Mouse (Mus musculus) heart, embryonic 13.5 days (tissue): ENCODE results near the gene Cd53. TPM values are rescaled to one million over a fixed set of nuclear protein-coding genes. Genes with fewer than 3 reads are reported as not detected.

Experiments
- ATAC-seq: fragments of 200-750 bp; cut with Nextera tagmentation; 2 replicates; pipeline ENCODE4 v1.8.0; 2017; ENCODE audit warnings: moderate TSS enrichment; ENCODE audit not compliant: insufficient number of reproducible peaks, low FRiP score, low TSS enrichment; ENCODE audit errors: extremely low read depth
- H3K27ac ChIP-seq: fragments of 300-500 bp; sonication (generic); replicated peaks from 2 replicates; pipeline ENCODE4 v1.5.1; 2015; ENCODE audit warnings: moderate library complexity, mild to moderate bottlenecking, inconsistent platforms
- H3K27me3 ChIP-seq: fragments of 300-500 bp; sonication (generic); replicated peaks from 2 replicates; pipeline ENCODE4 v1.6.1; 2015; ENCODE audit warnings: mild to moderate bottlenecking, inconsistent platforms
- H3K36me3 ChIP-seq: fragments of 300-500 bp; sonication (generic); 2 replicates; pipeline ENCODE4 v1.6.1; 2015; ENCODE audit warnings: mild to moderate bottlenecking, inconsistent platforms
- H3K4me1 ChIP-seq: fragments of 300-500 bp; sonication (generic); 2 replicates; pipeline ENCODE4 v1.6.1; 2015; ENCODE audit warnings: inconsistent platforms
- H3K4me2 ChIP-seq: fragments of 300-500 bp; sonication (generic); 2 replicates; pipeline ENCODE4 v1.6.1; 2015; ENCODE audit warnings: inconsistent platforms, mild to moderate bottlenecking, moderate library complexity
- H3K4me3 ChIP-seq: fragments of 300-500 bp; sonication (generic); 2 replicates; pipeline ENCODE4 v1.5.1; 2015; ENCODE audit warnings: moderate library complexity, mild to moderate bottlenecking, inconsistent platforms
- H3K9ac ChIP-seq: fragments of 300-500 bp; sonication (generic); 2 replicates; pipeline ENCODE4 v1.6.1; 2015; ENCODE audit warnings: inconsistent platforms, mild to moderate bottlenecking, moderate library complexity
- H3K9me3 ChIP-seq: fragments of 300-500 bp; sonication (generic); 2 replicates; pipeline ENCODE4 v1.6.1; 2016; ENCODE audit warnings: inconsistent platforms
- WGBS: fragments of 180-500 bp; shearing (Covaris S2); methylation state at CpG from one replicate; pipeline ENCODE4 v1.1.7; 2015; ENCODE audit warnings: mixed read lengths; 5-methylcytosine and 5-hydroxymethylcytosine counted together
- polyA plus RNA-seq: library from polyadenylated mRNA; unstranded; fragments of >200 nt; fragmentation: Nextera tagmentation; extraction: Ambion mirVana; gene quantifications from 2 replicates; pipeline ENCODE4 v1.2.1, GENCODE M21; 2015

The Cd53 gene
- polyA plus RNA-seq = 5.2 and 5.3 TPM in 2 replicates

DNA sequence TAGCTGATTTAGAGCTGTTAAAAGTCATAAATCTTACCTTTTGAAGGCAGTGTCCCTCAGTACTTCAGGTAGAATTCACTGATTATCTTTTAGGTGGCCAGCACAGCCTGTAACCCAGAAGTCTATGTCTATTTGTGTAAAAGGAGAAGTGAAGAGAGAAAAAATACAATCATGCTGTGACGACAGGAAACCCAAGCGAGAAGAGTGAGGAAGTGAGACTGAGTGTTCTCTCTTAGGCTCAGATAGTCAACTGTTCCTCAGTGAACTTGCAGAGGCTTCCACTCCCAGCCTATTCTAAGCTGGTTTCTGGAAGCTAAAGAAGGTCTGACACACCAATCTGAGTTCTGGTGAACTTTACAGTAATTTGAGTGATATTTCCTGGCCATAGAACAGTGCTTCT lies at the start of gene Cd53:
Cd53 (minus strand) TSS at position 220 of the 400 bp plus-strand sequence.
- no peaks in the 10 kb centered on the region for H3K36me3 ChIP-seq
- H3K9me3 ChIP-seq = peaks cover 4% of the 10 kb centered on the region
- no peak within 1 kb of the TSS for H3K4me3 ChIP-seq
- 0 out of 2 replicates have a peak within 1 kb of the TSS, but pooled peaks have one; percentile 15 for H3K27ac ChIP-seq
- H3K9ac ChIP-seq = no peak within 1 kb of the TSS
- no peak for ATAC-seq
- H3K4me1 ChIP-seq = peaks cover 5% of the 10 kb centered on the region; the same call in 1 of the 2 replicates
- no peak within 1 kb of the TSS for H3K4me2 ChIP-seq
- H3K27me3 ChIP-seq = no peaks in the 10 kb centered on the region
- WGBS = 49% methylated on average over 2 of the region's 2 CpGs

- H3K27me3 ChIP-seq = no peaks in the 10 kb centered on the region
- ATAC-seq = no peak
- H3K9me3 ChIP-seq = peaks cover 24% of the 10 kb centered on the region
- no peak overlapping the region for H3K9ac ChIP-seq
- no peak overlapping the region for H3K4me2 ChIP-seq
- H3K4me1 ChIP-seq = no peaks in the 10 kb centered on the region
- H3K4me3 ChIP-seq = no peak overlapping the region
- no peaks in the 10 kb centered on the region for H3K36me3 ChIP-seq
- H3K27ac ChIP-seq = no peak overlapping the region
- WGBS = 68% methylated on average over 1 of the region's 1 CpGs
These were observed 42.2 kb upstream of the Cd53 start for GRCm38 (mm10) chr3:106832107-106832506.

DNA sequence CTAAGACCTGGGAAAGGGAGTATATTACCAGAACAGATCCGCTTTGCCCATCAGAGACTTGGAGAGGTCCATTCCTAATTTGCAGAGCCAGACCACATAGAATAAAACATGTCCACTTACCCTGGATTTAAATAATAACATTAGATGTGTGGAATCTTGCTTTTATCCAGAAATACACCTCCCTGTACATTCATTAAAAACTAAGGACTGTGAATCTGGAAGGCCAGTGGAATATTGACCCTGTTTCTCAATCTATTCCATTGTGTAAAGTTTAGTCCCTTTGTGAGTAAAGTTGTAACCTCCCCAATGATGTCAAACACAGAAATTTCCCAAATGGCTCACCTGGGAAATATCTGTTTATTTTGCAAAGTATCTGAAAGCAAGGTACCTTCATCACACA lies 36.2 kb upstream of the Cd53 start, which contains the start of gene Olfr266:
Olfr266 (minus strand) TSS at position 101 of the 400 bp plus-strand sequence.
- no peaks in the 10 kb centered on the region for H3K27me3 ChIP-seq
- H3K36me3 ChIP-seq = no peaks in the 10 kb centered on the region
- no peak within 1 kb of the TSS for H3K4me2 ChIP-seq
- ATAC-seq = no peak
- H3K4me1 ChIP-seq = no peaks in the 10 kb centered on the region
- no peak within 1 kb of the TSS for H3K27ac ChIP-seq
- no peak within 1 kb of the TSS for H3K4me3 ChIP-seq
- H3K9me3 ChIP-seq = 0 out of 2 replicates have a peak, but pooled peaks cover 2% of the 10 kb centered on the region
- 66% methylated on average over 1 of the region's 1 CpGs for WGBS
- no peak within 1 kb of the TSS for H3K9ac ChIP-seq

- Histone ChIP-seq H3K9ac (no peak overlapping the region), H3K4me1 (no peaks in the 10 kb centered on the region), H3K4me3 (no peak overlapping the region), H3K4me2 (no peak overlapping the region), H3K36me3 (no peaks in the 10 kb centered on the region), H3K27me3 (no peaks in the 10 kb centered on the region), H3K9me3 (no peaks in the 10 kb centered on the region), H3K27ac (no peak overlapping the region)
- ATAC-seq = no peak
- WGBS = 63% methylated on average over 2 of the region's 2 CpGs
These were observed 27.7 kb upstream of the Cd53 start for GRCm38 (mm10) chr3:106817676-106818075.

DNA sequence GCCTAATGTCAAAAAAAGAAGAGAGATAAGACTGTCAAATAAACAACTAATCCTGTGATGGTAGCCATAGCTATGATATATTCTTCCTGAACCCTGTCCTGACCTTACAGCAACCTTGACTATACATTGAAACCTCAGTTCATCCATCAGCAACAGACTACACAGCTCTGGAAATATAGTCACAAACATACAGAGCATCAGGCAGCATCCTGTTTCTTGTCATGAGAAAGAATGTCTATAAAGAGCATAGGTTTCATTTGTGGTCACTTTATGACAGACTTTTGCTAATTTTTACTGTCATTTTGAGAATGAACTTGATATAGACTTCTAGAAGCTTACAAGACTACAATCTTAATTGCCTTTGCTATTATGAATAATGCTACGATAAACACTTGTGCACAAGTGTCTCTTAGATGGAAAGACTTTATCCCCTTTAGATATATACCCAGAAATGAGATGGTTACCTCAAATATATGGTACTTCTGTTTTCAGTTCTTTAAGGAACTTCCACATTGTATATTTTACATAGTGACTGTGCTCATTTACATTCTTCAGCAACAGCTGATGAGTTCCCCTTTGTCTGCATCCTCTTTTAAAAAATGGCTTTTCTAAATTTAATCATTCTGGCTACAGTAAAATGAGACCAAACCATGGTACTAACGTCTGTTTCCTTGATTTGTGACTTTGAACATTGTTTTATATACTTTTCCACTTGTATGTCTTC lies 19.2 kb upstream of the Cd53 start:
- peaks cover 3% of the 10 kb centered on the region; the same call in 1 of the 2 replicates for H3K9me3 ChIP-seq
- whole genome bisulfite sequencing = 59% methylated on average over 2 of the region's 2 CpGs
- H3K9ac ChIP-seq = no peak overlapping the region
- no peaks in the 10 kb centered on the region for H3K4me1 ChIP-seq
- H3K27ac ChIP-seq = no peak overlapping the region
- H3K4me2 ChIP-seq = no peak overlapping the region
- ATAC-seq = no peak
- H3K4me3 ChIP-seq = no peak overlapping the region
- no peaks in the 10 kb centered on the region for H3K27me3 ChIP-seq
- H3K36me3 ChIP-seq = no peaks in the 10 kb centered on the region

GRCm38 (mm10) chr3:106798079-106798478 lies 8.1 kb upstream of the Cd53 start:
- Histone ChIP-seq H3K9ac (no peak overlapping the region), H3K27me3 (no peaks in the 10 kb centered on the region), H3K4me2 (no peak overlapping the region), H3K36me3 (no peaks in the 10 kb centered on the region), H3K9me3 (0 out of 2 replicates have a peak, but pooled peaks cover 5% of the 10 kb centered on the region), H3K4me1 (no peaks in the 10 kb centered on the region), H3K4me3 (no peak overlapping the region), H3K27ac (no peak overlapping the region)
- no peak for ATAC-seq

DNA sequence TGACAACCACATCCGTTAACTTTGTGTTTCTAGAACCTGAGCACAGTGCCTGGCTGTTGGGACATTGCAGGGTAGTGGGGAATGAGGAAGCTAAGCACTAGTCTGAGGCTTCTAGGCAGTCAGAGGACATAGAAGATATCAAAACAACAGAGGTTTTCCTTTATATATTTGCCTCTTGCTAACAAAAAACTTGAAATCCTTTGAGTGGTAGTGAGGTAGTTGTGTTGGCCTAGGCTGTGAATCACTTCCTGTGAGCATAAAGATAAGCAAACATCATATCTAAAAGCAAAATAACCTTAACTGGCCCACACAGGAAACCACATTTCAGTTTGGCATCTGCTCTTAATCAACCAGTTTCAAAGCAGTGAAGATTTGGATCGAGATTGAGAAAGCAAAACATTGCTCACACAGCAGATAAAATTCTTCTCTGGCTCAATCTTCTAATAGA lies 1.5 kb downstream of the Cd53 start:
- ATAC-seq = no peak
- peak overlapping the region; percentile 70 for H3K27ac ChIP-seq
- 31% methylated on average over 2 of the region's 2 CpGs for WGBS

DNA sequence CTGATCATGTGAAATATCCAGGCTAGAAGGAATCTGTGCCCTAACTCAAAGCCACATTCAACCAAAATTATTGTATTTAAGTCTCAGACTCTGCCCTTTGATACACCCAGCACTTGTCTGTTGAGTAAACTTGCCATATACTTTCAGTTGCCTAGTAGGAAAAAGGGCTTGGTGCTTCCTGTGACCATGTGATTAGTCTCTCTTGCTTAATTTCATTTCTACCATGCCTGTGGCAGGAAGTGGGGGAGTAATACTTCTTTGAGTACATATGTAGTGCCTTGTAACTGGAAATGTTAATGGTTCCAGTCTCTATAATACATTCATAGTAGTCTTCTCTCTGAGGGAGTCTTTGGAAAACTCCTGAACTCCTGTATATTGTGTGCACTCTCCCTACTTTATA lies 2.0 kb downstream of the Cd53 start:
- H3K4me1 ChIP-seq = peaks cover 5% of the 10 kb centered on the region; the same call in 1 of the 2 replicates
- no peaks in the 10 kb centered on the region for H3K27me3 ChIP-seq
- H3K27ac ChIP-seq = peak overlapping the region; percentile 70
- H3K4me2 ChIP-seq = no peak overlapping the region
- peaks cover 9% of the 10 kb centered on the region for H3K9me3 ChIP-seq
- no peak overlapping the region for H3K4me3 ChIP-seq
- no peak for ATAC-seq
- H3K36me3 ChIP-seq = no peaks in the 10 kb centered on the region
- no peak overlapping the region for H3K9ac ChIP-seq

More for the DNA sequence above, 1.5 kb downstream of the Cd53 start:
- H3K36me3 ChIP-seq = no peaks in the 10 kb centered on the region
- H3K4me3 ChIP-seq = no peak overlapping the region
- H3K9ac ChIP-seq = no peak overlapping the region
- H3K4me1 ChIP-seq = peaks cover 5% of the 10 kb centered on the region; the same call in 1 of the 2 replicates
- no peak overlapping the region for H3K4me2 ChIP-seq
- H3K27me3 ChIP-seq = no peaks in the 10 kb centered on the region
- peaks cover 9% of the 10 kb centered on the region for H3K9me3 ChIP-seq

- Histone ChIP-seq H3K4me2 (no peak overlapping the region), H3K27ac (no peak overlapping the region), H3K4me3 (no peak overlapping the region), H3K36me3 (no peaks in the 10 kb centered on the region), H3K27me3 (no peaks in the 10 kb centered on the region), H3K9ac (no peak overlapping the region), H3K4me1 (peaks cover 5% of the 10 kb centered on the region; the same call in 1 of the 2 replicates), H3K9me3 (peaks cover 9% of the 10 kb centered on the region)
- WGBS = 66% methylated on average over 3 of the region's 3 CpGs
- ATAC-seq = no peak
These were observed 4.8 kb downstream of the Cd53 start for GRCm38 (mm10) chr3:106785130-106785529.

GRCm38 (mm10) chr3:106771834-106772233 lies 18.1 kb downstream of the Cd53 start:
- H3K27ac ChIP-seq = no peak overlapping the region
- H3K4me2 ChIP-seq = no peak overlapping the region
- 64% methylated on average over 1 of the region's 1 CpGs for WGBS
- ATAC-seq = no peak
- H3K9me3 ChIP-seq = no peaks in the 10 kb centered on the region
- no peaks in the 10 kb centered on the region for H3K27me3 ChIP-seq
- H3K4me3 ChIP-seq = no peak overlapping the region
- no peaks in the 10 kb centered on the region for H3K36me3 ChIP-seq
- H3K9ac ChIP-seq = no peak overlapping the region
- H3K4me1 ChIP-seq = no peaks in the 10 kb centered on the region

DNA sequence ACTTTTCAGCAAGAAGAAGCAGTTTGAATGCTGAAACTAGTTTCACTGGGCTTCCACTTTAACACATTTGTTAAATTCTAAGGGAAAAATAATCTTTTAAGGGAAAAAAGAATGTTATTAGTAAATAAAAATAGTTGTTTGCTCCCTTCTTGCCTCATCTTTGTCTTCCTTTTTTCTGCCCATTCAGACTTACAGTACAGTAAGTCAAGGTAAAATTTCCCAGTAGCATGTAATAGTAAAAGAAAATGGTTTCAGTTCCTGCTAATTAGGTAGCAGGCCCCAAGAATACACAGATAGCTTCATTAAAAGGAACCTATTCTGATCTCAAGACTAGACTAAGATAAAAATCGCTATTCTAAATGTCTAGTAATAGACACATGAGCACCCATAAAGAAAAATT lies 34.1 kb downstream of the Cd53 start:
- WGBS = 48% methylated on average over 1 of the region's 1 CpGs
- H3K4me2 ChIP-seq = no peak overlapping the region
- H3K9me3 ChIP-seq = no peaks in the 10 kb centered on the region
- no peak for ATAC-seq
- no peak overlapping the region for H3K27ac ChIP-seq
- no peak overlapping the region for H3K9ac ChIP-seq
- H3K4me1 ChIP-seq = no peaks in the 10 kb centered on the region
- H3K36me3 ChIP-seq = no peaks in the 10 kb centered on the region
- no peak overlapping the region for H3K4me3 ChIP-seq
- no peaks in the 10 kb centered on the region for H3K27me3 ChIP-seq
